Mouse (Mus musculus): ENCODE data around the gene Btg1-ps1.
"Not testable (repeated sequence)": the region's sequence is repeated elsewhere in the genome, so short reads cannot be mapped to it uniquely, and the experiment has no call there.

Btg1-ps1 gene

DNA sequence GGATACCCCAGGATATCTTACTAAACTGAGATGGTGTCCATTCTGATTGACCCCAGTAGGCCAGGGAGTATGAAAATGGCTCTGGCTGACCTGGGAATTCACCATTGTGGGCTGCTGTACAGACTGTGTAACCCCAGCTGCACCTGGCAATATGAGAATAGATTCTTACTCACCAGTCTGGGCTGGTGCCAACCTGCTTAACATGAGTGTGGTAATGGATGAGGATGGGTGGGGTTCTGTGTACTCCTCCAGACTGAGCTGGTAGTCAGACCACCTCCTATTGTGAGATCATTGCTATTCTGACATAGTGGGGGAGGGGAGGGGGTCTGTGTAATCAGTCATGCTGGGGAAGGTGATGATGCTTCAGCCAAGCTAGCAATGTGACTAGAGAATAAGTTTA, at the start of gene Btg1-ps1:
TSS of gene Btg1-ps1 (minus strand) at position 219 of the 400 bp plus-strand sequence.
- DNase-seq: not testable (repeated sequence)

- no peak for DNase-seq
Measured at GRCm38 (mm10) chrX:38066175-38066574, 47.6 kb upstream of the Btg1-ps1 start, which contains the start of gene Rhox10. Gene Rhox10, plus strand, starts transcription at chrX:38066475.

DNA sequence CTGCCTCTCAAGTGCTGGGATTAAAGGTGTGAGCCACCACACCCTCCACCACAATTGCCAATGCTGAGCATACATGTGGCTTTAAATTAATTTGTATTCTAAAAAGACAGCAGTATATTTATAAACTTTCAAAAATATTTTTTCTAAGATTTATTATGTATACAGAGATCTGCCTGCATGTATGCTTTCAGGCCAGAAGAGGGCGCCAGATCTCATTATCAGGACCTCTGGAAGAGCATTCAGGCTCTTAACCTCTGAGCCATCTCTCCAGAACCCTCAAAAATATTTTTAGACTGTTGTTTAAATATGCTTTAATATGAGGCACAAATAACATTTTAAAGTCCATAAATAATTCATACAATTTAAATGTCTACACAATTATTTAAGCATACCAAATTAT, 42.9 kb upstream of the Btg1-ps1 start:
- DNase-seq: no peak

- not testable (repeated sequence) for DNase-seq
Measured at GRCm38 (mm10) chrX:38043014-38043413, 24.4 kb upstream of the Btg1-ps1 start, which contains the start of gene Btg1-ps2. Gene Btg1-ps2, minus strand, starts transcription at chrX:38043114.

GRCm38 (mm10) chrX:38039666-38040065, 21.1 kb upstream of the Btg1-ps1 start:
- DNase-seq: no peak

DNA sequence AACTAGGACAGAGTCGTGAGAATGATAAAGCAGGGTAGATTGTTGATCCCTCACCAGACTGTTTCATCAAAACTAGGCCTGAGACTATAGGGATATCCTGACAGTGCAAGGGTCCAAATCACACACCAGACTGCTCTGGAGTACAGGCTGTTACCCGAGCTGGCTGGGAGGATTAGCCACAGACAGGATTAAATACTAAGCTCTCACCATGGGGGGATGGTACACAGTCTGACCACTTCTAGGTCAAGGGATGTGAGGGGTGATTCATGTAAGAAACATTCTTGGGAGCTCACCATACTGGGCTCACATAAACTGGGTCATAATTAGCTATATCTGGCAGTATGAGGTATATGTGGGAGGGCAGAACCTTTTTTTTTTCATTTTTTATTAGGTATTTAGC, 15.2 kb upstream of the Btg1-ps1 start:
- DNase-seq: no peak

DNA sequence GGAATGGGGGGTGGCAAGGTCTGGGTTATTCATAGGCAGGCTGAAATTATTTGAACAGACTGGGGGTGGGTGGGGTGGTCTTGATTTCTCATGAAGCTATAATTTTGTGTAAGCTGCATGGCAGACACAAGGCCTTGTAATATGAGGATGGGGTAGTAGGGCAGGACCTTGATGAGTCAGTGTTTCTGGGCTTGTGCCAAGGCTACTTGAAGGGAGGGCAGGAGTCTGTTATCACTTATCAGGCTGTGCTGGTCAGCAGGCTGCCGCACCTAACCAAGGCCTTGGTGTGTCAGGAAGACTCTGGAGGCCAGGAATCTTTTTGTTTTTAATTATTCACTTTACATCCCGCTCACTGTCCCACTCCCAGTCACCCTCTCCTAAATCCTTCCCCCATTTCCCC, 9.9 kb downstream of the Btg1-ps1 start:
- no peak for DNase-seq

Data from lung, postnatal 4 days (tissue).